Mouse (Mus musculus) liver, embryonic 16.5 days (tissue): Measurements from ENCODE around the gene Dus2. TPM values are rescaled to one million over a fixed set of nuclear protein-coding genes. Genes with fewer than 3 reads are reported as not detected.
A peak's percentile ranks its signal among the peaks of the same experiment; 100 is the strongest.
"Not testable (repeated sequence)": the region's sequence is repeated elsewhere in the genome, so short reads cannot be mapped to it uniquely, and the experiment has no call there.

Experiments used
- ATAC-seq: fragments of 200-750 bp; cut with Nextera tagmentation; 2 replicates; pipeline ENCODE4 v1.8.0; 2017; ENCODE audit warnings: low read depth, mild to moderate bottlenecking, moderate number of reproducible peaks, moderate library complexity
- H3K27ac ChIP-seq: fragments of 300-500 bp; sonication (generic); 2 replicates; pipeline ENCODE4 v1.5.1; 2014; ENCODE audit warnings: mild to moderate bottlenecking, low read length
- H3K27me3 ChIP-seq: fragments of 300-500 bp; sonication (generic); 2 replicates; pipeline ENCODE4 v1.6.1; 2014; ENCODE audit warnings: low read depth, low read length, mixed read lengths; ENCODE audit not compliant: control insufficient read depth, insufficient read depth
- H3K36me3 ChIP-seq: fragments of 300-500 bp; sonication (generic); 2 replicates; pipeline ENCODE4 v1.6.1; 2014; ENCODE audit warnings: mild to moderate bottlenecking; ENCODE audit not compliant: control insufficient read depth, insufficient read depth
- H3K4me1 ChIP-seq: fragments of 300-500 bp; sonication (generic); 2 replicates; pipeline ENCODE4 v1.6.1; 2014; ENCODE audit warnings: low read depth, low read length, mixed read lengths; ENCODE audit not compliant: control insufficient read depth
- H3K4me2 ChIP-seq: fragments of 300-500 bp; sonication (generic); 2 replicates; pipeline ENCODE4 v1.6.1; 2014; ENCODE audit warnings: low read depth, low read length, mixed read lengths
- H3K4me3 ChIP-seq: fragments of 300-500 bp; sonication (generic); 2 replicates; pipeline ENCODE4 v1.5.1; 2014; ENCODE audit warnings: low read depth, mild to moderate bottlenecking, low read length
- H3K9ac ChIP-seq: fragments of 300-500 bp; sonication (generic); 2 replicates; pipeline ENCODE4 v1.6.1; 2014; ENCODE audit warnings: low read depth, low read length
- H3K9me3 ChIP-seq: fragments of 300-500 bp; sonication (generic); replicated peaks from 2 replicates; pipeline ENCODE4 v1.6.1; 2016; ENCODE audit warnings: low read length; ENCODE audit not compliant: control insufficient read depth
- WGBS: fragments of 180-500 bp; shearing (Covaris S2); extraction: QIAGEN DNeasy Blood & Tissue Kit; methylation state at CpG from one replicate; pipeline ENCODE4 v1.1.7; 2014; ENCODE audit not compliant: insufficient replicate concordance; 5-methylcytosine and 5-hydroxymethylcytosine counted together
- polyA plus RNA-seq: library from polyadenylated mRNA; unstranded; fragments of >200 nt; fragmentation: Nextera tagmentation; extraction: Ambion mirVana; gene quantifications from 2 replicates; pipeline ENCODE4 v1.2.1, GENCODE M21; 2015

The Dus2 gene
- polyA plus RNA-seq, 1 experiment from 2014 or later, result 10.5 TPM

DNA sequence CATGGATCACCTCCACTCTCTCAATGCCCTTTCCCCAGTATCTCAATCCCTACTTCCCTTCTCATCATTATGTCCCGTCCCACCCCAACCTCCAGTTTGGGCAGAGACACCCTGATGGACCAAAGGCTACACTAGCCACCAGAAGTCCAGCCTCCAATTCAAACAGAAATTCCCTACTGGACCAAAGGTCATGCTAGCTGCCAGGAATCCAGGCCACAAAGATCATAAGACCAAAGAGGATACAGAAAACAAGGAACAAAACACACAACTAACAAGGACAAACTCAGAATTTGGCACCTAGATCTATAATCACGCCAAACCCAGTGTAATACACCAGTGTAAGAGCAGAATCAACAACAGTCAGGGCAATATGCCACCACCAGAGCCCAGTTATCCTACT, 7.8 kb downstream of the Dus2 start:
- peak; percentile 81 for ATAC-seq
- no peaks in the 10 kb centered on the region for H3K9me3 ChIP-seq
- no peak overlapping the region for H3K4me3 ChIP-seq
- WGBS, result 48% methylated on average over 2 of the region's 2 CpGs
- H3K36me3 ChIP-seq, result no peaks in the 10 kb centered on the region
- H3K27ac ChIP-seq, result peak overlapping the region; percentile 46
- no peaks in the 10 kb centered on the region for H3K27me3 ChIP-seq
- peaks cover 4% of the 10 kb centered on the region; the same call in 1 of the 2 replicates for H3K4me1 ChIP-seq
- H3K4me2 ChIP-seq, result no peak overlapping the region
- H3K9ac ChIP-seq, result no peak overlapping the region

DNA sequence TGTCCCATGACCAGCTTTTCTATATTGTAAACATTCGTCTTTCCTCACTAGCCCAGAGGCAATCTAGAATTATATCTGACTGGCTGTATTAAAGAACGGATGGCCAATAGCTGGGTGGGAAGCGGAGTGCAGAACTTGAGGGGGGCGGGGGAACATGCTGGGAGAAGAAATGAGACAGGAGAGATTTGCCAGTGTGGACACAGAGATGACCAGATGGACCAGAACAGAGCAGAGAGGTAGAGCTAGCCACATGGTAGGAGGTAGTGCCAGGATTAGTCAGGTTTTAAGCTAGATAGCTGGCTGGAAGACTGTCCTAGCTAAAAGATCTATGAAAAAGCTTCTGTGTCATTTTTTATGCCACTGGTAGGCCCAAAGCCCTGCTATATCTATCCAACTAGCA, 10.8 kb downstream of the Dus2 start:
- no peak overlapping the region for H3K4me2 ChIP-seq
- no peaks in the 10 kb centered on the region; the same call in 1 of the 2 replicates for H3K4me1 ChIP-seq
- no peak overlapping the region for H3K4me3 ChIP-seq
- WGBS, result 64% methylated on average over 4 of the region's 4 CpGs
- no peaks in the 10 kb centered on the region for H3K9me3 ChIP-seq
- H3K27ac ChIP-seq, result no peak overlapping the region
- H3K36me3 ChIP-seq, result no peaks in the 10 kb centered on the region
- no peak overlapping the region for H3K9ac ChIP-seq
- ATAC-seq, result no peak
- H3K27me3 ChIP-seq, result no peaks in the 10 kb centered on the region

DNA sequence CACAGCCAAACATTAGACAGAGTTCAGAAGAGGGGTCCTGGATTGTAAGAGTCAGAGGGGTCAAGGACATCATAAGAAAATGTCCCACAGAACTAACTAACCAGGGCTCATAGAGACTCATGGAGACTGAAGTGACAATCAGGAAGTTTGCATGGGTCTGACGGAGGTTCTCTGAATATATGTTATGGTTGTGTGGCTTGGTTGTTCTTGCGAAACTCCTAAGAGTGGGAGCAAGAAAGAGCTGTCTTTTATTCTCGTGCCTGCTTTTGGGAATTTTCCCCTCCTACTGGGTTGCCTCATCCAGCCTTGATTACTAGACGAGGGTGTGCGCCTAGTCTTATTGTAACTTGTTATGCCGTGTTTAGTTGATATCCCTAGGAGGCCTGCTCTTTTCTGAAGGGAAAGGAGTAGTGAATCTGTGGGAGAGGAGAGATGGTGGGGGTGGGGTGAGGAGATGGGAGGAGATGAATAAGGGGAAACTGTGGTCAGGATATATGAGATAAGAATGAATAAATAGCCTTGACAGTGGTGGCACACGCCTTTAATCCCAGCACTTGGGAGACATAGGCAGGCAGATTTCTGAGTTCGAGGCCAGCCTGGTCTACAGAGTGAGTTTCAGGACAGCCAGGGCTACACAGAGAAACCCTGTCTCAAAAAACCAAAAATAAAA, 13.5 kb downstream of the Dus2 start:
- H3K4me2 ChIP-seq, result no peak overlapping the region
- peaks cover 7% of the 10 kb centered on the region for H3K4me1 ChIP-seq
- ATAC-seq, result no peak
- 41% methylated on average over 8 of the region's 8 CpGs for WGBS
- H3K9me3 ChIP-seq, result no peaks in the 10 kb centered on the region
- H3K27me3 ChIP-seq, result no peaks in the 10 kb centered on the region
- H3K4me3 ChIP-seq, result no peak overlapping the region
- no peak overlapping the region for H3K9ac ChIP-seq
- no peak overlapping the region for H3K27ac ChIP-seq
- H3K36me3 ChIP-seq, result no peaks in the 10 kb centered on the region

DNA sequence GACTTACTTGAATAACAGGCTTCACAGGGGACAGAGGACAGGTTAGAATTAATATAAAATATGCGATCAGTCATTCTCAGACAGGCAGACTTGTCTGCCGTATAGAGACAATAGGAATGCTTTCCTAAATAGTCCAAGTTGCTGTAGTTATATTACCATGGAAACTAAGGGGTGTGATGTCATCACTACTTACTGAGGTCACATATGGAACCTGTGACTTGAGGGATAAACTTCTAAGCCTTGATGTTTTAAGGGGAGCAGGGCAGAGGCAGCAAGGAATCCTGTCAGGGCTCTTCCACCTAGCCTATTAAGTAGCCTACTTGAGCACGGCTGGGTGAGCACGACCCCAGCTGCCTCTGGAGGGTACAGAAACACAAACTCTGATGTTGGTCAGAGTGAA, 14.7 kb downstream of the Dus2 start, which contains the start of gene Dpep2nb:
TSS of gene Dpep2nb (minus strand) at position 101 of the 400 bp plus-strand sequence.
- Histone ChIP-seq H3K9ac (no peak within 1 kb of the TSS), H3K4me2 (no peak within 1 kb of the TSS)
- 74% methylated on average over 4 of the region's 4 CpGs for whole genome bisulfite sequencing

DNA sequence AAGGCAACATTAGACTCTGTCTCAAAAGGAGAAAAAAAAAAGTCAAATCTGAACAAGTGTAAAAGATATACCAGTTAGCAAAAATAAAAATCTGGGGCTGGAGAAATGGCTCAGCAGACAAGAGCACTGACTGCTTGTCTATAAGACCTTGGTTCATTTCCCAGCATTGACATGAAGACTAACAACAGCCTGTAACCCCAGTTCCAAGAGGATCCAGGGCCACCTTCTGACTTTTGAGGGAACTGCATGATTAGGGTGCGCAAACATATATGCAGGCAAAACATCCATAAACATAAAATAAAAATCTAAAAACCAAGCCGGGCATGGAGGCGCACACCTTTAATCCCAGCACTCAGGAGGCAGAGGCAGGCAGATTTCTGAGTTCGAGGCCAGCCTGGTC, 15.3 kb downstream of the Dus2 start:
- H3K4me2 ChIP-seq, result no peak overlapping the region
- WGBS, result 74% methylated on average over 4 of the region's 4 CpGs
- no peaks in the 10 kb centered on the region for H3K36me3 ChIP-seq
- H3K9me3 ChIP-seq, result no peaks in the 10 kb centered on the region
- no peak overlapping the region for H3K27ac ChIP-seq
- no peak for ATAC-seq
- H3K4me3 ChIP-seq, result no peak overlapping the region
- no peak overlapping the region for H3K9ac ChIP-seq
- H3K27me3 ChIP-seq, result no peaks in the 10 kb centered on the region
- H3K4me1 ChIP-seq, result peaks cover 17% of the 10 kb centered on the region

More for the DNA sequence above, 14.7 kb downstream of the Dus2 start, which contains the start of gene Dpep2nb:
- Histone ChIP-seq H3K27ac (no peak within 1 kb of the TSS), H3K9me3 (no peaks in the 10 kb centered on the region), H3K4me3 (no peak within 1 kb of the TSS), H3K4me1 (peaks cover 17% of the 10 kb centered on the region), H3K36me3 (no peaks in the 10 kb centered on the region), H3K27me3 (no peaks in the 10 kb centered on the region)
- ATAC-seq, result no peak

DNA sequence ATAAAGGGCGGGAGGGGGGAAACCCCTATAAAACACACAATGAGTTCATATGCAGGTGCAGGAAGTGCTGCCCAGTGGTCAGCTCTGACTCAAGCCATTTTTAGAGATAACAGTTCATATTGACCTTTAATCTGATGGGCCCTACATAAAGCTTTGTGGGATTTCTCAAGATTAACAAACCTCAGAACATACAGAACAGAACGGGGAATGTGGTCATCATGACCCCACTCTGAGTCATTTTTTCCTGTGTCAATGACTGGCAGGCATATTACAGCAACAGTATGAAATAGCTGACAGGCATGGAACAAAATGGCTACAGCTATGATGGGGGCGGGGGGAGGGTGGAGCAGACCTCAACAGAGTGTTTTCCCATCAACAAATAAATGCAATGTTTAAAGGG, 16.0 kb downstream of the Dus2 start:
- Histone ChIP-seq H3K9ac (no peak overlapping the region), H3K4me3 (no peak overlapping the region), H3K9me3 (no peaks in the 10 kb centered on the region), H3K27me3 (no peaks in the 10 kb centered on the region), H3K4me1 (peaks cover 23% of the 10 kb centered on the region), H3K27ac (no peak overlapping the region), H3K36me3 (no peaks in the 10 kb centered on the region), H3K4me2 (no peak overlapping the region)
- ATAC-seq, result no peak
- whole genome bisulfite sequencing, result 48% methylated on average over 3 of the region's 3 CpGs

DNA sequence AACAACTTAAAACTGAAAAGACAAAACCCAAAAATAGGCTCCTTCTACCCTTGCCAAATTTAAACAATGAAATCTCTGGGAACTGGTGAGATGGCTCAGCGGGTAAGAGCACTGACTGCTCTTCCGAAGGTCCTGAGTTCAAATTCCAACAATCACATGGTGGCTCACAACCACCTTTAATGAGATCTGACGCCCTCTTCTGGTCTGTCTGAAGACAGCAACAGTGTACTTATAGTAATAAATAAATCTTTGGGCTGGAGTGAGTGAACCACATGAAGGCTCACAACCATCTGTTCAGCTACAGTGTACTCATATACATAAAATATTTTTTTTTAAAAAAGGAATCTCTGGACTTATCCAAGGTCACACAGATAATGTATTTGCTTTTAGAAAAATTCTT, 16.8 kb downstream of the Dus2 start:
- not testable (repeated sequence) for ATAC-seq, H3K27me3 ChIP-seq
- H3K4me1 ChIP-seq, result peaks cover 23% of the 10 kb centered on the region

DNA sequence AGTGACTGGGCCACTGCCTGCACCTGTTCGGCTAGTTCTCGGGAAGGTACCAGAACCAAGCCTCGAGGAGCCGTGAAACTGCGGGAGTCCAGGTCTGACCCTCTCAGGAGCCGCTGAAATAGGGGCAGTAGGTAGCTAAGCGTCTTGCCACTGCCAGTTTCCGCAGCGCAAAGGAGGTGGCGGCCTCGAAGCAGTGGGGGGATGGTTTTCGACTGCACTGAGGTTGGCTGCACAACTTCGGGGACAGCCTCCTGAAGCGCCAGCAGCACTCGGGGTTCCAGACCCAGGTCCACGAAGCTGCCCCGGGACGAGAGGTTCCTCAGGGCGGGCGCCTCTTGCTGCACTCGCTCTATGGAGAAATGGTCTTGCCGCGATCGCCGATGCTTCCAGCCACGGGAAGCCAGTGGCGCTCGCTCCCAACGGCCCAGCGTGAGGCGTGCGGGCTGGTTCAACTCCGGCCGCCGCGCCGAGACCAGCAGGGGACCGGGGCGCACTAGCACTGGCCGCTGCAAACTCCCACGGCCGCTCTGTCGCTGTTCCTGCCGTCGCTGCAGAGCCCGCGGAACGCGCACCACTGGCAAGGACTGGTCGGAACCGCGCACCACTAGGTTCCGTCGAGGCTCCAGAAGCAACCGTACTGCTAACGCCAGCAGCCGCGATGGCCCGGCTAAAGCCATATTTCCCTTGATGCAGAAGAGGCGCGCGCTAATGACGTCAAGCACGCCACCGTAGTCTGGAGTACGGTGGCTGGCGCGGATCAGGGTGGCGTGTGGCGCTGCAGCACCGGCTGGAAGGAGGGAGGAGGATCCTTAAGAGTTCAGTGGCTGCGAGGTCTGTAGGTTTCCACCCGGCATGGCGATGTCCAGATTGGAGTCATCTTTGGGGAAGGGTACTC, 19.9 kb downstream of the Dus2 start:
- H3K36me3 ChIP-seq, result no peaks in the 10 kb centered on the region
- ATAC-seq, result peak; percentile 92
- peak overlapping the region; percentile 96 for H3K4me2 ChIP-seq
- peaks cover 23% of the 10 kb centered on the region for H3K4me1 ChIP-seq
- H3K9ac ChIP-seq, result peak overlapping the region; percentile 86
- H3K9me3 ChIP-seq, result no peaks in the 10 kb centered on the region
- WGBS, result under 1% methylated on average over 74 of the region's 74 CpGs
- peak overlapping the region; percentile 91 for H3K4me3 ChIP-seq
- peak overlapping the region; percentile 90 for H3K27ac ChIP-seq
- no peaks in the 10 kb centered on the region for H3K27me3 ChIP-seq

More for the DNA sequence above, 16.8 kb downstream of the Dus2 start:
- 55% methylated on average over 3 of the region's 3 CpGs for WGBS
- H3K4me3 ChIP-seq, H3K4me2 ChIP-seq, H3K36me3 ChIP-seq, H3K9ac ChIP-seq, H3K27ac ChIP-seq, H3K9me3 ChIP-seq: not testable (repeated sequence)

DNA sequence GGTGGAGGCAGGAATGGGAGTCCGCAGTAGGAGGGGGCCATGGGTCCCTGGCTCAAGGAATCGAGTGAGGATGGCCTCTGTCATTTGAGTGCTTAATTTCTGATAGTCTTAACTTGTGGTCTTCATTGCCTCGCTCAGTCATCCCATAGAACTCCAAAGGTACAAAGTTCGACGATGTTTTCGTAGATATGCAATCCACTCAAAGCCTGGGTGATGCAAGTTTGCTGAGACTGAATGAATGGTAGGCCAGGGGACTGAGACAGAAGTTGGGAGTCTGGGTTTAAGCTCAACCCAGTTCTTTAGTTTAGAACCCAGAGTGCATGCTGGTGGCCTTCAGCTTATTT, 20.5 kb downstream of the Dus2 start, which contains the start of gene Ddx28:
TSS of gene Ddx28 (minus strand) at position 240 of the 344 bp plus-strand sequence.
- H3K27ac ChIP-seq, result peak within 1 kb of the TSS; percentile 90
- no peaks in the 10 kb centered on the region for H3K9me3 ChIP-seq
- 0% methylated on average over 6 of the region's 6 CpGs for WGBS
- peak; percentile 12 for ATAC-seq
- H3K27me3 ChIP-seq, result no peaks in the 10 kb centered on the region
- no peaks in the 10 kb centered on the region for H3K36me3 ChIP-seq
- H3K4me2 ChIP-seq, result peak within 1 kb of the TSS; percentile 96
- H3K9ac ChIP-seq, result peak within 1 kb of the TSS; percentile 86
- peak within 1 kb of the TSS; percentile 91 for H3K4me3 ChIP-seq
- H3K4me1 ChIP-seq, result peaks cover 28% of the 10 kb centered on the region
